Mouse (Mus musculus): ENCODE data around the gene Capn13. TPM values are rescaled to one million over a fixed set of nuclear protein-coding genes. Genes with fewer than 3 reads are reported as not detected.
A peak's percentile ranks its signal among the peaks of the same experiment; 100 is the strongest.
"Not testable (repeated sequence)": the region's sequence is repeated elsewhere in the genome, so short reads cannot be mapped to it uniquely, and the experiment has no call there.

Gene Capn13
- polyA plus RNA-seq, 1 experiment from 2014 or later = 0.18 TPM

DNA sequence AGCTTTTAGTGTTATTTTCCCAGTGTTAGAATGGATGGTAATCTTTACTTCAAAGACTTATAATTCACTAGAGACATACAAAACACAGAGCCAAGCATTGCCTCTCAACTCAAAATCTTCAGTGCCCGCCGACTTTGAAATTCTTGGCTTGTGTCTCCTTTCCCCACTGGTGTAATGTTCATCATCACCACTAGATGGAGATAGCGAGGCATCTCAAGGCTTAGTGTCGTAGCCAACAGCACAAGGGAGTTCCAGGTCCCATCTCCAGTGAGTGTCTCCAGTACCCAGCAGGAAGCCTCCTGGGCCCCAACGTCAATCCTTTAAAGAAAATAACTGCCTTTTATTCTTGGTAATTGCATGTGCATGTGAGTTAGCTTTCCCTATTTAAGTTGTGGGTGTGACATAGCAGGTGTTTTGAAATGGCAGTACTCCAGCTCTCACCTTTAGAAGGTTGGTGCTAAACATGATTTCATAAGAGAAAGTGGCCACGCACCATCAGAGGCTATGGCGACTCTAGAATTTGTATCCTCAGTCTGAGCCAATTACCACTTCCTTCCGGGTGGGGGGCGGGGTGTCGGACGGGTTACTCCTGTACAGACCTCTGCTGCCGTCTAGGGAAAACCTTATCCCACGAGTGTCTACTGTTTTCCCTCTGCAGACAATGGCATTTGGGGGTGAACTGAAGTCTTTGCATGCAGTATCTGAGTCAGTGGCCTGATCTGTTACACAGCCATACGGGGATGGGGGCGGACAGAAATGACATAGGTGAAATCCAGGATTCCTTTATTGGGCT, 99.2 kb downstream of the Capn13 start:
- Histone ChIP-seq H3K27me3 (ENCODE audit: control insufficient read depth, insufficient read depth, low read length) (no peaks in the 10 kb centered on the region), H3K36me3 (ENCODE audit: control insufficient read depth, insufficient read depth, low read length) (no peaks in the 10 kb centered on the region), H3K27ac (ENCODE audit: low read depth, low read length) (no peak overlapping the region), H3K4me3 (ENCODE audit: low read length) (no peak overlapping the region), H3K4me2 (replicated peaks; ENCODE audit: low read depth, low read length) (no peak overlapping the region), H3K4me1 (ENCODE audit: control insufficient read depth, insufficient read depth, low read length) (0 out of 2 replicates have a peak, but pooled peaks cover 3% of the 10 kb centered on the region), H3K9me3 (ENCODE audit: control insufficient read depth, low read length) (no peaks in the 10 kb centered on the region), H3K9ac (ENCODE audit: low read depth, low read length) (no peak overlapping the region)
- 39% methylated on average over 15 of the region's 15 CpGs for WGBS
- no peak for ATAC-seq (ENCODE audit: low FRiP score, low TSS enrichment)

GRCm38 (mm10) chr17:73300147-73300880, 100.4 kb downstream of the Capn13 start:
- WGBS = 53% methylated on average over 7 of the region's 7 CpGs
- no peak for ATAC-seq (ENCODE audit: low FRiP score, low TSS enrichment)
- H3K27ac ChIP-seq (ENCODE audit: low read depth, low read length) = peak overlapping the region; percentile 47; the same call in 1 of the 2 replicates

GRCm38 (mm10) chr17:73298981-73299380, 101.7 kb downstream of the Capn13 start:
- H3K4me2 ChIP-seq (replicated peaks; ENCODE audit: low read depth, low read length) = no peak overlapping the region
- no peak for ATAC-seq (ENCODE audit: low FRiP score, low TSS enrichment)
- WGBS = 90% methylated on average over 6 of the region's 6 CpGs
- H3K27ac ChIP-seq (ENCODE audit: low read depth, low read length) = no peak overlapping the region
- no peak overlapping the region for H3K4me3 ChIP-seq (ENCODE audit: low read length)
- no peaks in the 10 kb centered on the region for H3K27me3 ChIP-seq (ENCODE audit: control insufficient read depth, insufficient read depth, low read length)
- H3K9me3 ChIP-seq (ENCODE audit: control insufficient read depth, low read length) = no peaks in the 10 kb centered on the region
- no peaks in the 10 kb centered on the region for H3K36me3 ChIP-seq (ENCODE audit: control insufficient read depth, insufficient read depth, low read length)
- H3K9ac ChIP-seq (ENCODE audit: low read depth, low read length) = no peak overlapping the region
- 0 out of 2 replicates have a peak, but pooled peaks cover 3% of the 10 kb centered on the region for H3K4me1 ChIP-seq (ENCODE audit: control insufficient read depth, insufficient read depth, low read length)

More at GRCm38 (mm10) chr17:73300147-73300880, 100.4 kb downstream of the Capn13 start:
- Histone ChIP-seq H3K9ac (ENCODE audit: low read depth, low read length) (no peak overlapping the region), H3K27me3 (ENCODE audit: control insufficient read depth, insufficient read depth, low read length) (no peaks in the 10 kb centered on the region), H3K36me3 (ENCODE audit: control insufficient read depth, insufficient read depth, low read length) (no peaks in the 10 kb centered on the region), H3K4me1 (ENCODE audit: control insufficient read depth, insufficient read depth, low read length) (0 out of 2 replicates have a peak, but pooled peaks cover 3% of the 10 kb centered on the region), H3K4me2 (replicated peaks; ENCODE audit: low read depth, low read length) (no peak overlapping the region), H3K4me3 (ENCODE audit: low read length) (no peak overlapping the region), H3K9me3 (ENCODE audit: control insufficient read depth, low read length) (no peaks in the 10 kb centered on the region)

- Histone ChIP-seq H3K9ac (ENCODE audit: low read depth, low read length) (no peak overlapping the region), H3K4me3 (ENCODE audit: low read length) (no peak overlapping the region), H3K4me2 (replicated peaks; ENCODE audit: low read depth, low read length) (no peak overlapping the region), H3K27ac (ENCODE audit: low read depth, low read length) (no peak overlapping the region), H3K4me1 (ENCODE audit: control insufficient read depth, insufficient read depth, low read length) (0 out of 2 replicates have a peak, but pooled peaks cover 3% of the 10 kb centered on the region), H3K27me3 (ENCODE audit: control insufficient read depth, insufficient read depth, low read length) (no peaks in the 10 kb centered on the region), H3K9me3 (ENCODE audit: control insufficient read depth, low read length) (no peaks in the 10 kb centered on the region), H3K36me3 (ENCODE audit: control insufficient read depth, insufficient read depth, low read length) (no peaks in the 10 kb centered on the region)
- WGBS = 45% methylated on average over 4 of the region's 4 CpGs
- ATAC-seq (ENCODE audit: low FRiP score, low TSS enrichment) = no peak
These were observed 103.8 kb downstream of the Capn13 start for GRCm38 (mm10) chr17:73296855-73297254.

GRCm38 (mm10) chr17:73293237-73293636, 107.4 kb downstream of the Capn13 start:
- ATAC-seq (ENCODE audit: low FRiP score, low TSS enrichment) = no peak
- no peak overlapping the region for H3K27ac ChIP-seq (ENCODE audit: low read depth, low read length)
- WGBS = 95% methylated on average over 3 of the region's 3 CpGs
- H3K4me2 ChIP-seq (replicated peaks; ENCODE audit: low read depth, low read length) = no peak overlapping the region
- no peaks in the 10 kb centered on the region for H3K36me3 ChIP-seq (ENCODE audit: control insufficient read depth, insufficient read depth, low read length)
- H3K4me3 ChIP-seq (ENCODE audit: low read length) = no peak overlapping the region
- no peaks in the 10 kb centered on the region for H3K27me3 ChIP-seq (ENCODE audit: control insufficient read depth, insufficient read depth, low read length)
- no peaks in the 10 kb centered on the region for H3K4me1 ChIP-seq (ENCODE audit: control insufficient read depth, insufficient read depth, low read length)
- H3K9ac ChIP-seq (ENCODE audit: low read depth, low read length) = no peak overlapping the region
- no peaks in the 10 kb centered on the region for H3K9me3 ChIP-seq (ENCODE audit: control insufficient read depth, low read length)

GRCm38 (mm10) chr17:73284301-73284700, 116.4 kb downstream of the Capn13 start:
- H3K27ac ChIP-seq (ENCODE audit: low read depth, low read length) = no peak overlapping the region
- H3K4me2 ChIP-seq (replicated peaks; ENCODE audit: low read depth, low read length) = no peak overlapping the region
- H3K9ac ChIP-seq (ENCODE audit: low read depth, low read length) = no peak overlapping the region
- H3K36me3 ChIP-seq (ENCODE audit: control insufficient read depth, insufficient read depth, low read length) = no peaks in the 10 kb centered on the region
- no peaks in the 10 kb centered on the region for H3K4me1 ChIP-seq (ENCODE audit: control insufficient read depth, insufficient read depth, low read length)
- no peaks in the 10 kb centered on the region for H3K9me3 ChIP-seq (ENCODE audit: control insufficient read depth, low read length)
- WGBS = 30% methylated on average over 2 of the region's 2 CpGs
- H3K27me3 ChIP-seq (ENCODE audit: control insufficient read depth, insufficient read depth, low read length) = no peaks in the 10 kb centered on the region
- no peak overlapping the region for H3K4me3 ChIP-seq (ENCODE audit: low read length)
- ATAC-seq (ENCODE audit: low FRiP score, low TSS enrichment) = no peak

- not testable (repeated sequence) for H3K4me1 ChIP-seq (ENCODE audit: control insufficient read depth, insufficient read depth, low read length); H3K4me3 ChIP-seq (ENCODE audit: low read length); H3K27me3 ChIP-seq (ENCODE audit: control insufficient read depth, insufficient read depth, low read length); H3K36me3 ChIP-seq (ENCODE audit: control insufficient read depth, insufficient read depth, low read length); H3K4me2 ChIP-seq (replicated peaks; ENCODE audit: low read depth, low read length); H3K9ac ChIP-seq (ENCODE audit: low read depth, low read length); H3K27ac ChIP-seq (ENCODE audit: low read depth, low read length); ATAC-seq (ENCODE audit: low FRiP score, low TSS enrichment); H3K9me3 ChIP-seq (ENCODE audit: control insufficient read depth, low read length)
- WGBS = 40% methylated on average over 6 of the region's 6 CpGs
These were observed 118.0 kb downstream of the Capn13 start for GRCm38 (mm10) chr17:73282702-73283101.

- no peak for ATAC-seq (ENCODE audit: low FRiP score, low TSS enrichment)
- WGBS = 93% methylated on average over 4 of the region's 4 CpGs
- H3K4me2 ChIP-seq (replicated peaks; ENCODE audit: low read depth, low read length) = no peak overlapping the region
- H3K4me3 ChIP-seq (ENCODE audit: low read length) = no peak overlapping the region
- no peak overlapping the region for H3K9ac ChIP-seq (ENCODE audit: low read depth, low read length)
- H3K27me3 ChIP-seq (ENCODE audit: control insufficient read depth, insufficient read depth, low read length) = no peaks in the 10 kb centered on the region
- peaks cover 3% of the 10 kb centered on the region; the same call in 1 of the 2 replicates for H3K4me1 ChIP-seq (ENCODE audit: control insufficient read depth, insufficient read depth, low read length)
- H3K27ac ChIP-seq (ENCODE audit: low read depth, low read length) = no peak overlapping the region
- H3K36me3 ChIP-seq (ENCODE audit: control insufficient read depth, insufficient read depth, low read length) = no peaks in the 10 kb centered on the region
- no peaks in the 10 kb centered on the region for H3K9me3 ChIP-seq (ENCODE audit: control insufficient read depth, low read length)
These were observed 122.9 kb downstream of the Capn13 start for GRCm38 (mm10) chr17:73277770-73278169.

GRCm38 (mm10) chr17:73275066-73275465, 125.6 kb downstream of the Capn13 start:
- 47% methylated on average over 10 of the region's 10 CpGs for WGBS

More at GRCm38 (mm10) chr17:73275066-73275465, 125.6 kb downstream of the Capn13 start:
- Histone ChIP-seq H3K4me3 (ENCODE audit: low read length) (no peak overlapping the region), H3K9me3 (ENCODE audit: control insufficient read depth, low read length) (no peaks in the 10 kb centered on the region), H3K4me1 (ENCODE audit: control insufficient read depth, insufficient read depth, low read length) (peaks cover 3% of the 10 kb centered on the region; the same call in 1 of the 2 replicates), H3K27me3 (ENCODE audit: control insufficient read depth, insufficient read depth, low read length) (no peaks in the 10 kb centered on the region), H3K27ac (ENCODE audit: low read depth, low read length) (no peak overlapping the region), H3K4me2 (replicated peaks; ENCODE audit: low read depth, low read length) (no peak overlapping the region), H3K36me3 (ENCODE audit: control insufficient read depth, insufficient read depth, low read length) (no peaks in the 10 kb centered on the region), H3K9ac (ENCODE audit: low read depth, low read length) (no peak overlapping the region)
- peak; percentile 54; the same call in 1 of the 2 replicates for ATAC-seq (ENCODE audit: low FRiP score, low TSS enrichment)
